Mouse (Mus musculus) liver, adult (tissue): ENCODE data around the gene Cfap100.

Experiments used
- GATA4 ChIP-seq: IDR thresholded peaks from 2 replicates; pipeline ENCODE4 v1.6.1; 2014; ENCODE audit warnings: mild to moderate bottlenecking, low read length; ENCODE audit not compliant: insufficient replicate concordance

The Cfap100 gene

GRCm38 (mm10) chr6:90429911-90430310, 1.3 kb upstream of the Cfap100 start:
- TF ChIP-seq GATA4 = no peak

- no peak for TF ChIP-seq GATA4
These were observed 2.6 kb downstream of the Cfap100 start for GRCm38 (mm10) chr6:90426003-90426402.

- TF ChIP-seq GATA4 = no peak
These were observed 3.2 kb downstream of the Cfap100 start for GRCm38 (mm10) chr6:90425361-90425760.

GRCm38 (mm10) chr6:90422565-90422964, 6.0 kb downstream of the Cfap100 start:
- TF ChIP-seq GATA4 = no peak

- no peak for TF ChIP-seq GATA4
These were observed 16.7 kb downstream of the Cfap100 start for GRCm38 (mm10) chr6:90411926-90412325.

GRCm38 (mm10) chr6:90410972-90411371, 17.6 kb downstream of the Cfap100 start:
- TF ChIP-seq GATA4 = no peak

GRCm38 (mm10) chr6:90408632-90409031, 20.0 kb downstream of the Cfap100 start:
- no peak for TF ChIP-seq GATA4

GRCm38 (mm10) chr6:90397291-90397690, 31.3 kb downstream of the Cfap100 start:
- no peak for TF ChIP-seq GATA4

GRCm38 (mm10) chr6:90395751-90396150, 32.8 kb downstream of the Cfap100 start:
- TF ChIP-seq GATA4 = no peak

GRCm38 (mm10) chr6:90393948-90394347, 34.6 kb downstream of the Cfap100 start:
- TF ChIP-seq GATA4 = no peak

GRCm38 (mm10) chr6:90390629-90391028, 38.0 kb downstream of the Cfap100 start:
- no peak for TF ChIP-seq GATA4

- no peak for TF ChIP-seq GATA4
These were observed 47.1 kb downstream of the Cfap100 start for GRCm38 (mm10) chr6:90381465-90381864.

- no peak for TF ChIP-seq GATA4
These were observed 50.9 kb downstream of the Cfap100 start for GRCm38 (mm10) chr6:90377708-90378107.

GRCm38 (mm10) chr6:90374647-90375046, 54.0 kb downstream of the Cfap100 start:
- TF ChIP-seq GATA4 = no peak

- TF ChIP-seq GATA4 = no peak
These were observed 58.7 kb downstream of the Cfap100 start for GRCm38 (mm10) chr6:90369725-90370553.

GRCm38 (mm10) chr6:90368976-90369724, 59.4 kb downstream of the Cfap100 start, which contains the start of gene Zxdc:
TSS of gene Zxdc (plus strand) at chr6:90369492.
- no peak; the same call in 1 of the 2 replicates for TF ChIP-seq GATA4

GRCm38 (mm10) chr6:90363301-90363700, 65.3 kb downstream of the Cfap100 start:
- TF ChIP-seq GATA4 = no peak
